Mouse (Mus musculus) hindbrain, postnatal 0 days (tissue): ENCODE measurements at regions not wholly inside any gene's neighbourhood (a gene's known extent, or its start where the extent isn't known, plus 50 kb on each side); places are given as distances from the start of the nearest gene placed in this dataset.

ENCODE experiments used
- ATAC-seq: fragments of 200-750 bp; cut with Nextera tagmentation; 2 replicates; pipeline ENCODE4 v1.8.0; 2017; ENCODE audit warnings: mild to moderate bottlenecking, moderate TSS enrichment, moderate library complexity
- DNase-seq: peaks from one replicate; pipeline ENCODE4 v3.0.0-alpha.2; 2015; ENCODE audit warnings: low spot score
- H3K27ac ChIP-seq: fragments of 300-500 bp; sonication (generic); 2 replicates; pipeline ENCODE4 v1.5.1; 2014; ENCODE audit warnings: mild to moderate bottlenecking
- H3K27me3 ChIP-seq: fragments of 300-500 bp; sonication (generic); 2 replicates; pipeline ENCODE4 v1.6.1; 2014; ENCODE audit warnings: low read length, mixed read lengths; ENCODE audit not compliant: insufficient read depth
- H3K36me3 ChIP-seq: fragments of 300-500 bp; sonication (generic); 2 replicates; pipeline ENCODE4 v1.6.1; 2014; ENCODE audit warnings: low read length, mixed read lengths; ENCODE audit not compliant: insufficient read depth
- H3K4me1 ChIP-seq: fragments of 300-500 bp; sonication (generic); 2 replicates; pipeline ENCODE4 v1.6.1; 2014; ENCODE audit warnings: antibody characterized with exemption, low read length, mixed read lengths; ENCODE audit not compliant: insufficient read depth
- H3K4me2 ChIP-seq: fragments of 300-500 bp; sonication (generic); 2 replicates; pipeline ENCODE4 v1.6.1; 2014; ENCODE audit warnings: low read depth, mild to moderate bottlenecking, low read length, moderate library complexity, mixed read lengths
- H3K4me3 ChIP-seq: fragments of 300-500 bp; sonication (generic); 2 replicates; pipeline ENCODE4 v1.5.1; 2014; ENCODE audit warnings: low read length
- H3K9ac ChIP-seq: fragments of 300-500 bp; sonication (generic); replicated peaks from 2 replicates; pipeline ENCODE4 v1.6.1; 2014; ENCODE audit warnings: mild to moderate bottlenecking, low read length, moderate library complexity, mixed read lengths
- H3K9me3 ChIP-seq: fragments of 300-500 bp; sonication (generic); 2 replicates; pipeline ENCODE4 v1.6.1; 2016; ENCODE audit warnings: low read length, mixed read lengths
- CTCF ChIP-seq: IDR thresholded peaks from 2 replicates; pipeline ENCODE4 v1.5.1; 2016; ENCODE audit warnings: antibody characterized with exemption, control low read depth, low read depth
- WGBS: fragments of 180-500 bp; shearing (Covaris S2); extraction: QIAGEN DNeasy Blood & Tissue Kit; methylation state at CpG from one replicate; pipeline ENCODE4 v1.1.7; 2014; 5-methylcytosine and 5-hydroxymethylcytosine counted together

GRCm38 (mm10) chr1:148664409-148664808 is 1296.7 kb downstream of the Pla2g4a start:
- Histone ChIP-seq H3K27me3 (no peaks in the 10 kb centered on the region), H3K27ac (no peak overlapping the region), H3K4me1 (no peaks in the 10 kb centered on the region), H3K9ac (no peak overlapping the region), H3K4me2 (no peak overlapping the region), H3K4me3 (no peak overlapping the region), H3K36me3 (no peaks in the 10 kb centered on the region), H3K9me3 (no peaks in the 10 kb centered on the region)
- TF ChIP-seq CTCF: no peak
- ATAC-seq (no peak), DNase-seq (no peak)
- 60% methylated on average over 4 of the region's 4 CpGs for WGBS

- ATAC-seq (no peak), DNase-seq (no peak)
- no peak overlapping the region for H3K27ac ChIP-seq
- no peaks in the 10 kb centered on the region for H3K27me3 ChIP-seq
- H3K36me3 ChIP-seq: no peaks in the 10 kb centered on the region
- H3K9ac ChIP-seq: no peak overlapping the region
- no peak overlapping the region for H3K4me2 ChIP-seq
- H3K4me1 ChIP-seq: no peaks in the 10 kb centered on the region
- no peak for TF ChIP-seq CTCF
- no peak overlapping the region for H3K4me3 ChIP-seq
- H3K9me3 ChIP-seq: no peaks in the 10 kb centered on the region
- 97% methylated on average over 1 of the region's 1 CpGs for WGBS
These were observed 1304.1 kb downstream of the Pla2g4a start for GRCm38 (mm10) chr1:148656990-148657389.
